Mouse (Mus musculus) testis, adult 2 months (tissue): ENCODE measurements around the gene Ahcy. TPM values are rescaled to one million over a fixed set of nuclear protein-coding genes. Genes with fewer than 3 reads are reported as not detected.

Experiments
- H3K27ac ChIP-seq: fragments of 200-500 bp; 2 replicates; pipeline ENCODE4 v1.5.1; 2012; ENCODE audit warnings: low read depth, low read length; ENCODE audit not compliant: control insufficient read depth, insufficient read depth
- H3K27me3 ChIP-seq: fragments of 200-500 bp; 2 replicates; pipeline ENCODE4 v1.6.1; 2012; ENCODE audit warnings: mild to moderate bottlenecking, low read length, moderate library complexity; ENCODE audit not compliant: control insufficient read depth, insufficient read depth
- H3K36me3 ChIP-seq: fragments of 200-500 bp; 2 replicates; pipeline ENCODE4 v1.6.1; 2012; ENCODE audit warnings: mild to moderate bottlenecking, low read length; ENCODE audit not compliant: control insufficient read depth, insufficient read depth
- H3K4me1 ChIP-seq: fragments of 200-500 bp; 2 replicates; pipeline ENCODE4 v1.6.1; 2012; ENCODE audit warnings: low read length; ENCODE audit not compliant: control insufficient read depth, insufficient read depth
- H3K4me3 ChIP-seq: fragments of 200-500 bp; 2 replicates; pipeline ENCODE4 v1.5.1; 2012; ENCODE audit warnings: low read depth, mild to moderate bottlenecking, low read length, moderate library complexity, mixed read lengths; ENCODE audit not compliant: control insufficient read depth
- CTCF ChIP-seq: fragments of 200-500 bp; IDR thresholded peaks from 2 replicates; pipeline ENCODE4 v1.5.1; 2012; ENCODE audit warnings: low read depth, mild to moderate bottlenecking, inconsistent platforms, low read length, moderate library complexity; ENCODE audit not compliant: control insufficient read depth, insufficient read depth, insufficient replicate concordance
- POLR2A ChIP-seq: fragments of 200-500 bp; IDR thresholded peaks from 2 replicates; pipeline ENCODE4 v1.6.1; 2012; ENCODE audit warnings: low read depth, mild to moderate bottlenecking, inconsistent platforms, low read length, moderate library complexity; ENCODE audit not compliant: control insufficient read depth
- polyA plus RNA-seq: library from polyadenylated mRNA; depleted of rRNA; stranded (reverse); fragments of >200 nt; gene quantifications from 2 replicates; pipeline ENCODE4 v1.2.3, GENCODE M21; 2012

Ahcy gene
- polyA plus RNA-seq, 1 experiment, result 28.3 TPM

GRCm38 (mm10) chr2:155099421-155099820, 25.1 kb upstream of the Ahcy start:
- H3K27ac ChIP-seq, result no peak overlapping the region
- no peak overlapping the region for H3K4me3 ChIP-seq
- H3K36me3 ChIP-seq, result no peaks in the 10 kb centered on the region
- TF ChIP-seq CTCF, result no peak
- no peak for TF ChIP-seq POLR2A
- H3K27me3 ChIP-seq, result no peaks in the 10 kb centered on the region
- H3K4me1 ChIP-seq, result no peaks in the 10 kb centered on the region

GRCm38 (mm10) chr2:155098720-155099380, 24.6 kb upstream of the Ahcy start:
- Histone ChIP-seq H3K4me3 (no peak overlapping the region), H3K27me3 (no peaks in the 10 kb centered on the region), H3K36me3 (no peaks in the 10 kb centered on the region), H3K4me1 (no peaks in the 10 kb centered on the region), H3K27ac (no peak overlapping the region)
- TF ChIP-seq CTCF (no peak), POLR2A (no peak)

- TF ChIP-seq POLR2A (no peak), CTCF (no peak)
- no peak overlapping the region for H3K4me3 ChIP-seq
- H3K36me3 ChIP-seq, result no peaks in the 10 kb centered on the region
- H3K4me1 ChIP-seq, result peaks cover 3% of the 10 kb centered on the region
- H3K27ac ChIP-seq, result no peak overlapping the region
- no peaks in the 10 kb centered on the region for H3K27me3 ChIP-seq
Measured at GRCm38 (mm10) chr2:155093418-155093817, 19.1 kb upstream of the Ahcy start.

- no peak overlapping the region for H3K4me3 ChIP-seq
- H3K36me3 ChIP-seq, result no peaks in the 10 kb centered on the region
- peaks cover 3% of the 10 kb centered on the region for H3K4me1 ChIP-seq
- no peak overlapping the region; the same call in 1 of the 2 replicates for H3K27ac ChIP-seq
- TF ChIP-seq POLR2A (no peak), CTCF (no peak)
- no peaks in the 10 kb centered on the region for H3K27me3 ChIP-seq
Measured at GRCm38 (mm10) chr2:155091743-155092075, 17.4 kb upstream of the Ahcy start.

GRCm38 (mm10) chr2:155090909-155091742, 16.8 kb upstream of the Ahcy start:
- Histone ChIP-seq H3K4me3 (no peak overlapping the region), H3K27ac (peak overlapping the region; percentile 5; the same call in 1 of the 2 replicates), H3K4me1 (peaks cover 3% of the 10 kb centered on the region), H3K27me3 (no peaks in the 10 kb centered on the region), H3K36me3 (no peaks in the 10 kb centered on the region)
- TF ChIP-seq POLR2A, result no peak
- no peak for TF ChIP-seq CTCF

GRCm38 (mm10) chr2:155088264-155088663, 14.0 kb upstream of the Ahcy start:
- no peaks in the 10 kb centered on the region for H3K36me3 ChIP-seq
- H3K4me3 ChIP-seq, result no peak overlapping the region
- TF ChIP-seq CTCF (no peak), POLR2A (no peak)
- peaks cover 3% of the 10 kb centered on the region for H3K4me1 ChIP-seq
- H3K27ac ChIP-seq, result no peak overlapping the region
- no peaks in the 10 kb centered on the region for H3K27me3 ChIP-seq

GRCm38 (mm10) chr2:155086328-155086727, 12.0 kb upstream of the Ahcy start:
- Histone ChIP-seq H3K27ac (no peak overlapping the region), H3K27me3 (no peaks in the 10 kb centered on the region), H3K4me3 (no peak overlapping the region), H3K36me3 (no peaks in the 10 kb centered on the region), H3K4me1 (peaks cover 3% of the 10 kb centered on the region)
- TF ChIP-seq CTCF, result no peak
- TF ChIP-seq POLR2A, result no peak
